Mouse (Mus musculus) neural tube, embryonic 11.5 days (tissue): ENCODE measurements around the gene Syn3. TPM values are rescaled to one million over a fixed set of nuclear protein-coding genes. Genes with fewer than 3 reads are reported as not detected.

Source experiments
- ATAC-seq: fragments of 200-750 bp; cut with Nextera tagmentation; 2 replicates; pipeline ENCODE4 v1.8.0; 2017; ENCODE audit warnings: moderate number of reproducible peaks, mild to moderate bottlenecking, moderate TSS enrichment, moderate library complexity; ENCODE audit not compliant: insufficient read depth, low FRiP score, low TSS enrichment
- DNase-seq: peaks from one replicate; pipeline ENCODE4 v3.0.0-alpha.2; 2015; ENCODE audit warnings: low spot score
- H3K27ac ChIP-seq: fragments of 300-500 bp; sonication (generic); 2 replicates; pipeline ENCODE4 v1.5.1; 2014; ENCODE audit warnings: low read depth, mild to moderate bottlenecking, low read length
- H3K27me3 ChIP-seq: fragments of 300-500 bp; sonication (generic); 2 replicates; pipeline ENCODE4 v1.6.1; 2014; ENCODE audit warnings: mild to moderate bottlenecking, low read length, mixed read lengths; ENCODE audit not compliant: control insufficient read depth, insufficient read depth
- H3K36me3 ChIP-seq: fragments of 300-500 bp; sonication (generic); 2 replicates; pipeline ENCODE4 v1.6.1; 2014; ENCODE audit warnings: mild to moderate bottlenecking, low read length, moderate library complexity, mixed read lengths; ENCODE audit not compliant: control insufficient read depth, insufficient read depth
- H3K4me1 ChIP-seq: fragments of 300-500 bp; sonication (generic); 2 replicates; pipeline ENCODE4 v1.6.1; 2014; ENCODE audit warnings: low read length, mixed read lengths; ENCODE audit not compliant: control insufficient read depth, insufficient read depth
- H3K4me2 ChIP-seq: fragments of 300-500 bp; sonication (generic); 2 replicates; pipeline ENCODE4 v1.6.1; 2014; ENCODE audit warnings: low read depth, mild to moderate bottlenecking, moderate library complexity
- H3K4me3 ChIP-seq: fragments of 300-500 bp; sonication (generic); 2 replicates; pipeline ENCODE4 v1.5.1; 2014; ENCODE audit warnings: low read depth, low read length
- H3K9ac ChIP-seq: fragments of 300-500 bp; sonication (generic); 2 replicates; pipeline ENCODE4 v1.6.1; 2014; ENCODE audit warnings: mild to moderate bottlenecking, low read length
- H3K9me3 ChIP-seq: fragments of 300-500 bp; sonication (generic); 2 replicates; pipeline ENCODE4 v1.6.1; 2016; ENCODE audit warnings: low read length; ENCODE audit not compliant: control insufficient read depth
- WGBS: fragments of 180-500 bp; shearing (Covaris S2); extraction: QIAGEN DNeasy Blood & Tissue Kit; methylation state at CpG from one replicate; pipeline ENCODE4 v1.1.7; 2014; 5-methylcytosine and 5-hydroxymethylcytosine counted together
- polyA plus RNA-seq: library from polyadenylated mRNA; unstranded; fragments of >200 nt; fragmentation: Nextera tagmentation; extraction: Ambion mirVana; gene quantifications from 2 replicates; pipeline ENCODE4 v1.2.1, GENCODE M21; 2014

Gene Syn3
- polyA plus RNA-seq, 1 experiment from 2014 or later, result 4.4 TPM

GRCm38 (mm10) chr10:86021749-86022473 lies 476.8 kb downstream of the Syn3 start, which contains the start of gene Fbxo7:
Gene Fbxo7 (plus strand): TSS chr10:86021972.
- no peaks in the 10 kb centered on the region for H3K36me3 ChIP-seq
- no peaks in the 10 kb centered on the region for H3K4me1 ChIP-seq
- peak within 1 kb of the TSS; percentile 60; the same call in 1 of the 2 replicates for H3K27ac ChIP-seq
- DNase-seq (peak; percentile 95), ATAC-seq (peak; percentile 96)
- no peaks in the 10 kb centered on the region for H3K27me3 ChIP-seq
- H3K9me3 ChIP-seq, result no peaks in the 10 kb centered on the region
- WGBS, result under 1% methylated on average over 80 of the region's 82 CpGs
- H3K4me3 ChIP-seq, result peak within 1 kb of the TSS; percentile 84
- peak within 1 kb of the TSS; percentile 89 for H3K9ac ChIP-seq
- H3K4me2 ChIP-seq, result peak within 1 kb of the TSS; percentile 60

GRCm38 (mm10) chr10:86021408-86021748 lies 477.3 kb downstream of the Syn3 start:
- H3K4me1 ChIP-seq, result no peaks in the 10 kb centered on the region
- H3K4me3 ChIP-seq, result no peak overlapping the region; the same call in 1 of the 2 replicates
- ATAC-seq, result no peak; the same call in 1 of the 2 replicates
- no peaks in the 10 kb centered on the region for H3K9me3 ChIP-seq
- H3K36me3 ChIP-seq, result no peaks in the 10 kb centered on the region
- no peak overlapping the region for H3K4me2 ChIP-seq
- no peak for DNase-seq
- H3K27ac ChIP-seq, result no peak overlapping the region
- 2% methylated on average over 3 of the region's 3 CpGs for WGBS
- H3K9ac ChIP-seq, result peak overlapping the region; percentile 89; the same call in 1 of the 2 replicates
- no peaks in the 10 kb centered on the region for H3K27me3 ChIP-seq

GRCm38 (mm10) chr10:86018813-86019212 lies 479.9 kb downstream of the Syn3 start:
- WGBS, result 33% methylated on average over 5 of the region's 5 CpGs
- ATAC-seq, result no peak

GRCm38 (mm10) chr10:86017781-86018180 lies 480.9 kb downstream of the Syn3 start:
- Histone ChIP-seq H3K27ac (no peak overlapping the region), H3K9me3 (no peaks in the 10 kb centered on the region), H3K9ac (no peak overlapping the region), H3K4me2 (no peak overlapping the region), H3K4me3 (no peak overlapping the region), H3K27me3 (no peaks in the 10 kb centered on the region), H3K4me1 (no peaks in the 10 kb centered on the region), H3K36me3 (no peaks in the 10 kb centered on the region)
- DNase-seq (no peak), ATAC-seq (no peak)
- WGBS, result 92% methylated on average over 7 of the region's 7 CpGs

More at GRCm38 (mm10) chr10:86018813-86019212, 479.9 kb downstream of the Syn3 start:
- Histone ChIP-seq H3K4me1 (no peaks in the 10 kb centered on the region), H3K4me2 (no peak overlapping the region), H3K9ac (no peak overlapping the region), H3K4me3 (no peak overlapping the region), H3K36me3 (no peaks in the 10 kb centered on the region), H3K27ac (no peak overlapping the region), H3K9me3 (no peaks in the 10 kb centered on the region), H3K27me3 (no peaks in the 10 kb centered on the region)
- no peak for DNase-seq

GRCm38 (mm10) chr10:86011781-86012180 lies 486.9 kb downstream of the Syn3 start, which contains the start of gene Bpifc:
Gene Bpifc (minus strand): TSS chr10:86011895.
- Histone ChIP-seq H3K4me3 (no peak within 1 kb of the TSS), H3K9me3 (no peaks in the 10 kb centered on the region), H3K4me1 (no peaks in the 10 kb centered on the region), H3K27me3 (no peaks in the 10 kb centered on the region), H3K4me2 (no peak within 1 kb of the TSS), H3K36me3 (no peaks in the 10 kb centered on the region), H3K9ac (no peak within 1 kb of the TSS), H3K27ac (no peak within 1 kb of the TSS)
- ATAC-seq, result no peak
- DNase-seq, result no peak
- 98% methylated on average over 2 of the region's 2 CpGs for WGBS

GRCm38 (mm10) chr10:86011172-86011571 lies 487.5 kb downstream of the Syn3 start:
- DNase-seq (no peak), ATAC-seq (no peak)
- H3K9me3 ChIP-seq, result no peaks in the 10 kb centered on the region
- H3K4me3 ChIP-seq, result no peak overlapping the region
- H3K4me1 ChIP-seq, result no peaks in the 10 kb centered on the region
- H3K4me2 ChIP-seq, result no peak overlapping the region
- H3K9ac ChIP-seq, result no peak overlapping the region
- no peaks in the 10 kb centered on the region for H3K27me3 ChIP-seq
- no peak overlapping the region for H3K27ac ChIP-seq
- no peaks in the 10 kb centered on the region for H3K36me3 ChIP-seq
- WGBS, result 86% methylated on average over 2 of the region's 2 CpGs

GRCm38 (mm10) chr10:86010636-86011035 lies 488.1 kb downstream of the Syn3 start:
- Histone ChIP-seq H3K4me2 (no peak overlapping the region), H3K27me3 (no peaks in the 10 kb centered on the region), H3K9me3 (no peaks in the 10 kb centered on the region), H3K4me1 (no peaks in the 10 kb centered on the region), H3K36me3 (no peaks in the 10 kb centered on the region), H3K27ac (no peak overlapping the region), H3K9ac (no peak overlapping the region), H3K4me3 (no peak overlapping the region)
- 39% methylated on average over 6 of the region's 6 CpGs for WGBS
- DNase-seq (no peak), ATAC-seq (no peak)

- no peak overlapping the region for H3K27ac ChIP-seq
- H3K27me3 ChIP-seq, result no peaks in the 10 kb centered on the region
- DNase-seq, result no peak
- ATAC-seq, result no peak
- no peaks in the 10 kb centered on the region for H3K4me1 ChIP-seq
- H3K36me3 ChIP-seq, result no peaks in the 10 kb centered on the region
- no peak overlapping the region for H3K4me3 ChIP-seq
- 91% methylated on average over 2 of the region's 2 CpGs for WGBS
- no peaks in the 10 kb centered on the region for H3K9me3 ChIP-seq
- H3K9ac ChIP-seq, result no peak overlapping the region
- no peak overlapping the region for H3K4me2 ChIP-seq
Observed at GRCm38 (mm10) chr10:86009688-86010087, 489.0 kb downstream of the Syn3 start.

- H3K27me3 ChIP-seq, result no peaks in the 10 kb centered on the region
- H3K27ac ChIP-seq, result no peak overlapping the region
- no peaks in the 10 kb centered on the region for H3K36me3 ChIP-seq
- H3K9me3 ChIP-seq, result no peaks in the 10 kb centered on the region
- 71% methylated on average over 5 of the region's 5 CpGs for WGBS
- no peak overlapping the region for H3K4me2 ChIP-seq
- no peak overlapping the region for H3K4me3 ChIP-seq
- H3K4me1 ChIP-seq, result no peaks in the 10 kb centered on the region
- DNase-seq, result no peak
- no peak overlapping the region for H3K9ac ChIP-seq
- ATAC-seq, result no peak
Observed at GRCm38 (mm10) chr10:86006455-86006854, 492.2 kb downstream of the Syn3 start.
